Mouse (Mus musculus): ENCODE results near the gene Fam84b. TPM values are rescaled to one million over a fixed set of nuclear protein-coding genes. Genes with fewer than 3 reads are reported as not detected.

Gene Fam84b
- polyA plus RNA-seq, 1 experiment from 2014 or later, result 6.5 TPM

- H3K36me3 ChIP-seq (ENCODE audit: inconsistent target), result peaks cover 30% of the 10 kb centered on the region
- H3K27ac ChIP-seq, result no peak overlapping the region
- H3K79me2 ChIP-seq (ENCODE audit: inconsistent target), result peaks cover 33% of the 10 kb centered on the region
- 100% methylated on average over 1 of the region's 1 CpGs for WGBS (ENCODE audit: missing documents)
- no peak overlapping the region for H3K4me3 ChIP-seq (ENCODE audit: inconsistent target)
These were observed 35.1 kb downstream of the Fam84b start for GRCm38 (mm10) chr15:60818500-60818899.

- 100% methylated on average over 1 of the region's 1 CpGs for WGBS (ENCODE audit: missing documents)
- Histone ChIP-seq H3K79me2 (ENCODE audit: inconsistent target) (peaks cover 13% of the 10 kb centered on the region), H3K27ac (no peak overlapping the region), H3K4me3 (ENCODE audit: inconsistent target) (no peak overlapping the region), H3K36me3 (ENCODE audit: inconsistent target) (peaks cover 19% of the 10 kb centered on the region)
These were observed 37.1 kb downstream of the Fam84b start for GRCm38 (mm10) chr15:60816478-60816877.

GRCm38 (mm10) chr15:60814542-60814941 is 39.0 kb downstream of the Fam84b start:
- no peaks in the 10 kb centered on the region for H3K79me2 ChIP-seq (ENCODE audit: inconsistent target)
- H3K36me3 ChIP-seq (ENCODE audit: inconsistent target), result 0 out of 2 replicates have a peak, but pooled peaks cover under 1% of the 10 kb centered on the region
- no peak overlapping the region for H3K4me3 ChIP-seq (ENCODE audit: inconsistent target)
- H3K27ac ChIP-seq, result no peak overlapping the region
- 81% methylated on average over 3 of the region's 3 CpGs for WGBS (ENCODE audit: missing documents)

GRCm38 (mm10) chr15:60793041-60793673 is 60.4 kb downstream of the Fam84b start:
- H3K79me2 ChIP-seq (ENCODE audit: inconsistent target), result no peaks in the 10 kb centered on the region
- H3K27ac ChIP-seq, result no peak overlapping the region
- no peak overlapping the region for H3K4me3 ChIP-seq (ENCODE audit: inconsistent target)
- no peaks in the 10 kb centered on the region for H3K36me3 ChIP-seq (ENCODE audit: inconsistent target)

- H3K36me3 ChIP-seq (ENCODE audit: inconsistent target), result no peaks in the 10 kb centered on the region
- no peak overlapping the region for H3K4me3 ChIP-seq (ENCODE audit: inconsistent target)
- 100% methylated on average over 1 of the region's 1 CpGs for WGBS (ENCODE audit: missing documents)
- H3K27ac ChIP-seq, result no peak overlapping the region
- H3K79me2 ChIP-seq (ENCODE audit: inconsistent target), result no peaks in the 10 kb centered on the region
These were observed 64.5 kb downstream of the Fam84b start for GRCm38 (mm10) chr15:60789084-60789483.

- H3K79me2 ChIP-seq (ENCODE audit: inconsistent target), result no peaks in the 10 kb centered on the region
These were observed 69.8 kb downstream of the Fam84b start for GRCm38 (mm10) chr15:60783761-60784160.

GRCm38 (mm10) chr15:60779531-60779973 is 74.0 kb downstream of the Fam84b start:
- Histone ChIP-seq H3K27ac (peak overlapping the region; percentile 90), H3K79me2 (ENCODE audit: inconsistent target) (no peaks in the 10 kb centered on the region), H3K36me3 (ENCODE audit: inconsistent target) (no peaks in the 10 kb centered on the region), H3K4me3 (ENCODE audit: inconsistent target) (no peak overlapping the region)
- 56% methylated on average over 1 of the region's 1 CpGs for WGBS (ENCODE audit: missing documents)

More at GRCm38 (mm10) chr15:60783761-60784160, 69.8 kb downstream of the Fam84b start:
- H3K27ac ChIP-seq, result no peak overlapping the region
- no peaks in the 10 kb centered on the region for H3K36me3 ChIP-seq (ENCODE audit: inconsistent target)
- WGBS (ENCODE audit: missing documents), result 92% methylated on average over 2 of the region's 2 CpGs
- no peak overlapping the region for H3K4me3 ChIP-seq (ENCODE audit: inconsistent target)

GRCm38 (mm10) chr15:60779063-60779462 is 74.5 kb downstream of the Fam84b start:
- WGBS (ENCODE audit: missing documents), result 76% methylated on average over 4 of the region's 4 CpGs
- H3K36me3 ChIP-seq (ENCODE audit: inconsistent target), result no peaks in the 10 kb centered on the region
- H3K79me2 ChIP-seq (ENCODE audit: inconsistent target), result no peaks in the 10 kb centered on the region
- peak overlapping the region; percentile 90 for H3K27ac ChIP-seq
- H3K4me3 ChIP-seq (ENCODE audit: inconsistent target), result no peak overlapping the region

Other genes with a start within 250 kb of the Fam84b start
- gene A1bg, start 69.2 kb upstream of the Fam84b start, polyA plus RNA-seq (2018), result not detected in 3 replicates

Measured in macrophage (primary cell).